Mouse (Mus musculus) CH12.LX (cell line): ENCODE data around the gene Kdr.

Experiments used
- CTCF ChIP-seq, 2 experiments: IDR thresholded peaks in 1 of 2; conservative IDR thresholded peaks in 1 of 2; 2 replicates each; pipeline ENCODE4 v1.5.1; 2011 to 2012; ENCODE audit warnings: low read depth in 2 of 2, low read length in 2 of 2, improper control_type of control experiment in 1 of 2, inconsistent platforms in 1 of 2, mild to moderate bottlenecking in 1 of 2, moderate library complexity in 1 of 2
- JUND ChIP-seq: conservative IDR thresholded peaks from 2 replicates; pipeline ENCODE4 v1.6.1; 2011; ENCODE audit warnings: low read depth, low read length, improper control_type of control experiment
- MXI1 ChIP-seq: IDR thresholded peaks from 2 replicates; pipeline ENCODE4 v1.6.1; 2011; ENCODE audit warnings: mild to moderate bottlenecking, low read depth, low read length, improper control_type of control experiment
- MYC ChIP-seq: IDR thresholded peaks from 2 replicates; pipeline ENCODE4 v1.6.1; 2011; ENCODE audit warnings: low read depth, mild to moderate bottlenecking, improper control_type of control experiment, low read length
- POLR2A ChIP-seq: IDR thresholded peaks from 2 replicates; pipeline ENCODE4 v1.6.1; 2011; ENCODE audit warnings: low read depth, mild to moderate bottlenecking, improper control_type of control experiment, low read length
- RCOR1 ChIP-seq: conservative IDR thresholded peaks from 2 replicates; pipeline ENCODE4 v1.6.1; 2012; ENCODE audit warnings: low read depth, mild to moderate bottlenecking, inconsistent platforms, low read length, improper control_type of control experiment
- SMC3 ChIP-seq: IDR thresholded peaks from 2 replicates; pipeline ENCODE4 v1.6.1; 2011; ENCODE audit warnings: low read depth, low read length, improper control_type of control experiment
- TBP ChIP-seq: conservative IDR thresholded peaks from 2 replicates; pipeline ENCODE4 v1.6.1; 2011; ENCODE audit warnings: low read depth, low read length, improper control_type of control experiment
- ZNF384 ChIP-seq: IDR thresholded peaks from 2 replicates; pipeline ENCODE4 v1.6.1; 2012; ENCODE audit warnings: low read depth, low read length, improper control_type of control experiment, inconsistent platforms

DNA sequence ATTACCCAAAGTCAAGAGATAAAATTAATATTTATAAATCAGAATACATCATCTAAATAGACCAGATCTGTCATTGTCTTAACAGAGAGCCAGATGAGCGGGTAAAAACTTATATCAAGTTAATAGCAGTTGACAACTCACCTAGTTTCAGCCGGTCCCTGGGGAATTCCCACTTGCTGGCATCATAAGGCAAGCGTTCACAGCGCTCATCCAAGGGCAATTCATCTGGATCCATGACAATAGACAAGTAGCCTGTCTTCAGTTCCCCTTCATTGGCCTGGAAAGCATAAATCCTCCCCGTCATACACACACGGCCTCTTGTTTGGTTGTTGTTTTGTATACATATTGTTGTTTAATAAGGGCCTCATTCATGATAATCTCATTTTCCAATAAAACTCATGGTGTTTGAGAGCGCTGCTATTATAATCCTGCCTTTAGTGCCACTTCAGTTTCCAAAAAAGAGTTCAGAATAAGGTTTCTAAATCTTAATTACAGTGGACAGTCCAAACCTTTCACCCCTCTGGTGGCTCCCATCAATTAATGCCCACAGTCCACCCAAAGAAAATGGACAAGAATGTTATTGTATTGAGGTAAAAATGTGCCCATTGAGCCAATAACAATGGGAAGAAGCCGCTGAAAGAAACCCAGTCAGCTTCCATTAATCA lies 26.0 kb downstream of the Kdr start:
- TF ChIP-seq POLR2A (no peak), RCOR1 (no peak), SMC3 (no peak), MYC (no peak), TBP (no peak), CTCF (conservative IDR thresholded peaks at IDR 0.05 in 1 of 2, IDR thresholded peaks at IDR 0.05 in 1 of 2; ENCODE audit: low read depth in 2 of 2, low read length in 2 of 2) (no peak), MXI1 (no peak), ZNF384 (no peak), JUND (no peak)
